Mouse (Mus musculus) neutrophil, adult 59 days (primary cell): Measurements from ENCODE around the gene Adad1. TPM values are rescaled to one million over a fixed set of nuclear protein-coding genes. Genes with fewer than 3 reads are reported as not detected.

Experiments
- total RNA-seq, 2 experiments: library from RNA; stranded (reverse); gene quantifications; 1 replicate in 1 of 2; 2 replicates in 1 of 2; pipeline ENCODE4 v1.2.4; 2023

Gene Adad1
- total RNA-seq, result under 1 TPM in 1 of 2 experiments, not detected in 1; 0.20 TPM

GRCm38 (mm10) chr3:37063406-37063805 is at the start of gene Adad1:
Gene Adad1, plus strand, starts transcription at chr3:37063527.

GRCm38 (mm10) chr3:37125655-37126054 is 62.3 kb downstream of the Adad1 start, which contains the start of gene Il2:
Gene Il2, minus strand, starts transcription at chr3:37125959.

Other genes starting within 250 kb of the Adad1 start
- 100 to 1,000 TPM; 114 to 121 TPM for gene 4932438A13Rik, start 200.4 kb upstream of the Adad1 start, total RNA-seq
- gene Il2, start 62.4 kb downstream of the Adad1 start, total RNA-seq, result not detected
- gene Il21, start 169.1 kb downstream of the Adad1 start, total RNA-seq, result not detected
- under 1 TPM; 0.64 to 0.71 TPM for gene Bbs12, start 249.0 kb downstream of the Adad1 start, total RNA-seq
- gene Cetn4, start 249.2 kb downstream of the Adad1 start, total RNA-seq, result 1 to 10 TPM in 1 of 2 experiments, not detected in 1; 1.6 TPM